Mouse (Mus musculus): ENCODE data around the gene Ten1.

Gene Ten1

GRCm38 (mm10) chr11:116196866-116197583 is 1.6 kb upstream of the Ten1 start:
- no peak for DNase-seq (ENCODE audit: low read depth, low spot score)

GRCm38 (mm10) chr11:116197584-116197906 is 1.1 kb upstream of the Ten1 start:
- DNase-seq (ENCODE audit: low read depth, low spot score) = no peak

GRCm38 (mm10) chr11:116198132-116198531 is 523 bp upstream of the Ten1 start:
- DNase-seq (ENCODE audit: low read depth, low spot score) = no peak

GRCm38 (mm10) chr11:116201151-116201550 is 2.5 kb downstream of the Ten1 start:
- DNase-seq (ENCODE audit: low read depth, low spot score) = no peak

GRCm38 (mm10) chr11:116203150-116203549 is 4.5 kb downstream of the Ten1 start:
- DNase-seq (ENCODE audit: low read depth, low spot score) = no peak

- no peak for DNase-seq (ENCODE audit: low read depth, low spot score)
Measured at GRCm38 (mm10) chr11:116206678-116207077, 8.0 kb downstream of the Ten1 start.

- DNase-seq (ENCODE audit: low read depth, low spot score) = no peak
Measured at GRCm38 (mm10) chr11:116208660-116209059, 10.0 kb downstream of the Ten1 start.

- no peak for DNase-seq (ENCODE audit: low read depth, low spot score)
Measured at GRCm38 (mm10) chr11:116209257-116209656, 10.6 kb downstream of the Ten1 start.

GRCm38 (mm10) chr11:116210696-116211095 is 12.0 kb downstream of the Ten1 start:
- DNase-seq (ENCODE audit: low read depth, low spot score) = no peak

GRCm38 (mm10) chr11:116212847-116213246 is 14.2 kb downstream of the Ten1 start:
- DNase-seq (ENCODE audit: low read depth, low spot score) = no peak

- DNase-seq (ENCODE audit: low read depth, low spot score) = no peak
Measured at GRCm38 (mm10) chr11:116213877-116214510, 15.3 kb downstream of the Ten1 start.

GRCm38 (mm10) chr11:116215181-116215580 is 16.5 kb downstream of the Ten1 start:
- no peak for DNase-seq (ENCODE audit: low read depth, low spot score)

- DNase-seq (ENCODE audit: low read depth, low spot score) = no peak
Measured at GRCm38 (mm10) chr11:116215991-116216390, 17.3 kb downstream of the Ten1 start.

- DNase-seq (ENCODE audit: low read depth, low spot score) = no peak
Measured at GRCm38 (mm10) chr11:116216549-116216948, 17.9 kb downstream of the Ten1 start.

- DNase-seq (ENCODE audit: low read depth, low spot score) = no peak
Measured at GRCm38 (mm10) chr11:116218263-116218662, 19.6 kb downstream of the Ten1 start.

- DNase-seq (ENCODE audit: low read depth, low spot score) = no peak
Measured at GRCm38 (mm10) chr11:116218737-116219400, 20.2 kb downstream of the Ten1 start.

- no peak for DNase-seq (ENCODE audit: low read depth, low spot score)
Measured at GRCm38 (mm10) chr11:116219885-116220284, 21.2 kb downstream of the Ten1 start.

- no peak for DNase-seq (ENCODE audit: low read depth, low spot score)
Measured at GRCm38 (mm10) chr11:116221931-116222739, 23.5 kb downstream of the Ten1 start.

- no peak for DNase-seq (ENCODE audit: low read depth, low spot score)
Measured at GRCm38 (mm10) chr11:116222740-116223059, 24.0 kb downstream of the Ten1 start.

GRCm38 (mm10) chr11:116226414-116226813 is 27.8 kb downstream of the Ten1 start:
- DNase-seq (ENCODE audit: low read depth, low spot score) = no peak

GRCm38 (mm10) chr11:116228699-116229098 is 30.0 kb downstream of the Ten1 start:
- no peak for DNase-seq (ENCODE audit: low read depth, low spot score)

- no peak for DNase-seq (ENCODE audit: low read depth, low spot score)
Measured at GRCm38 (mm10) chr11:116232427-116232826, 33.8 kb downstream of the Ten1 start.

Data from embryo, embryonic 11.5 days (tissue).